Mouse (Mus musculus) brain, adult 2 months (tissue): ENCODE measurements at regions not wholly inside any gene's neighbourhood (a gene's known extent, or its start where the extent isn't known, plus 50 kb on each side); places are given as distances from the start of the nearest gene placed in this dataset.

ENCODE experiments used
- DNase-seq: peaks from one replicate; pipeline ENCODE4 v3.0.0; 2011; ENCODE audit warnings: low read depth, low spot score

DNA sequence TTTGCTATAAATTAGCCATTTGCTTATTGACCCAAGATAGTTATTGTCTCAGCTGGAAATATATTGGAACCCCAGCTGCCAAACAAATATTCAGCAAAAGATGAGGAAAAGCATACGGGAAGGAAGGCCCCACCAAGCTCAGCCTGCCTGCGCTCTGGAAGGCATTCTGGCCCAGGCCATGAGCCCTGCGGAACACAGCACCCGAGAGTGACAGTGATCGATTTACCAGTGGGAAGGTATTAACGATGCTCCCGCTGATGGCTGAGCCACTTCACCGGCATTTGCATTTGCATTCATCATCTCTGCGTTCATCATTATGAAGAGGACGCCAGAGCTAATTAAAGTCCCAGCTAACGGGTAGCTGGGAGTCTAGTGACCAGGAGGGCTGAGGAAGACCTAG, 174.8 kb downstream of the Irx2 start:
- DNase-seq: no peak

DNA sequence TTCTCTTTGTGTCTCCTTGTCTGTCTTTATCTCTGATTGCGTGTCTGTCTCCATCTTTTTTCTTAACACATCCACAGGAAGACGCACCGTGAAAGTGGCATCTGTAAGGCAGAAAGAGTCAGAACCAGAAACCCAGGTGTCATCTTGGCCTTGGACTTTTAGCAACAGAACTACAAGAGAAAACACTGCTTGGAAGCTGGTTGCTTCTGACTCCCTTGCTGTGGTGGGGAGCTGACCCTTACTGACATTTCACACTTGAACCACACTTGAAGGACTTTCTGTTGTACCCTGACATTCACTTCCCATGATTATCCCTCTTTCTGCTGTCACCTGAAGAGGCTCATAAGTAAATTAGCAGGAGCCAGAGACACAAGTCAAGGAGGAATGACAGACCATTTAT, 180.6 kb downstream of the Irx2 start:
- DNase-seq: no peak

DNA sequence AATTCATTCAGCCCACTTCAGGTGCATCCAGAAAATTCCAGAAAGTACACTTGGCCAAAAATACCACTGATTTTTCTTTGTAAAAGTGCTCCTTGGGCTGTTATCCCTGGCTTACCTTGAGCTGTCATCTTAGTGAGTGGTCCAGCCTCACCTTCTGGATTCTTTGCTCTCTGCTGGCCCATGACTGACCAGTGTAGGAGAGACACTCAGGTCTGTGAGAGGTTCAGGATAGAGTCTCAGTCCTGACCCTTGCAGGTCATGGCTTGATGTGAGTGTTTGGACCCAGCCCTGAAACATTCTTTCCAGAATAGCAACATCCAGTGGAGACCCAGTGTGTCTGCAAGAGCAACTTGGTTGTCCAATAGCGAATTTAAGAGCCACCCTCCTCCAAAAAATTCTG, 182.0 kb downstream of the Irx2 start:
- DNase-seq: no peak

DNA sequence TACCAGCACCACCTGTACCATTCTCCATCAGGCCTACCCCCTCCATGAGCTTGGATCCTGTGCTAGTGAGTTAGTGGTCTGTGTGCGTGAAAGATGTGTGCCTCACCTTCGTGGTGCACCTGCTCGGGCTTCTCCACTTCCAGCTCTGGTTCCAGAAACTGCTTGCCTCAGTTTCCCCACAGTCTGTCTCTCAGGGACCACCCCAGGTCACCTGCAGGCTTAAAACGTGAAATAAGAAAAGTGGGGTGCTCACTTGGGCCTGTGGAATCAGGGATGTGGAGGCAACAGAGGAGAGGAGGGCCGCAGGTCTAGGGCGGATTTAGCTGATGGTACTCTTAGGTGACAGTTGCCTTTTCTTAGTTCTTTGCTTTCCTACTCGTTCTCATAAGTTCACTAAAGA, 186.0 kb downstream of the Irx2 start:
- no peak for DNase-seq

DNA sequence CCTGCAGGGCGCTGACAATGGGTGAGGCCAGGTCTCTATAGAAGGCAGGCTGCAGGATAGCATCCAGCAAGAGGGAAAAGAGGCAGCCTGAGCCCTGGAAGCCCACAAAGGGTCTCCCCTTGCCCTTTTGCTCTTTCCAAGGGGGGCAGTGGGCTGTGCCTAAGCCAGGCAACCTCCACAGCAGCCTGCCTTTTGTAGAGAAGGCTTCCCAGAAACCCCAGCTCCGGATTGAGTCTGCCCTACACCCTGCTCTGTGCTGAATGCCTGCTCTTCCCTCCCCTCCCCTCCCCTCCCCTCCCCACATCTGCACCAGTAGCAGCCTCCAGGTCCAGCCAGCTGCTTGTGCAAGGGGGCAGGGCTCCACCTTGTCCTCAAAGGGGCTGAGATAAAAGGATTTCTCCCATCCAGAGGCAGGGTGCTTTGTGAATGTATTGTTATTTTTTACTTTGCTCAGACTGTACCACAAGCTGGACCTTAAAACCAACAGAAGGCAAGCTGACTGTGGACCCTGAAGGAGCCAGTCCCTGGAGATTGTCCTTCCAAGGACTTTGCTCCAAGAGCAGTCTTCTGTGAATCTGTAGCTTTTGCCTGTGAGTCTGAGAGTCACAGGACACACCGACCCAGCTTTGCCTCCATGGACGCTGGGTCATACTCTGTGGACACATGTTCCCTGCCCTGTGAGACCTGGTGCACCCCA, 186.8 kb downstream of the Irx2 start:
- DNase-seq: no peak

DNA sequence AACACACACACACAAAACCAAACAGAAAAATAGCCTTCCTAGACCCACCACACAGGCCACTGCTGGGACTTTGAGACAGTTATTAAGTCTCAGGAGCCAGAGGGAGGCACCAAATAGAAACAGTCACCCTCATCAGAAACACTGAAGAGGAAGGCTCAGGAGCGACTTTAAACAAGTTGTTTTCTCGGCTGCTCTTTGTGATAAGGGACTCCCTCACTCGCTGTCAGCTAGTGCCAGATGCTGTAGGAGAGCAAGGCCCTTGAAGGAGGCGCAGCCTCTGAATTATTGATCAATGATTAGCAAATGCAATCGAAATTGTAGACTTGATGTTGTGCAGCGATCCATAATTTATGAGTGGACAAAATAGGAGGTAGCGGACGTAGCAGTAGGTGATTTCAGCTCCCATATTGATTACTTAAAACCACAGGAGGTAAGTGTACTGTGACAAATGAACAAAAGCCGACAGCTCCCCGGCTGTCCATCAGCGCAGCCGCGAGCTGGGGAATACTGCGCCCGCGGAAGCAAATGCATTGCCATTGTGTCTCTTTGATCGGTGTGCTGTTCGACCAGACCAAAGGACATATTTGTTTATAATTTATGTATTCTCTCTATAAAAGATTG, 187.4 kb downstream of the Irx2 start:
- DNase-seq: no peak

DNA sequence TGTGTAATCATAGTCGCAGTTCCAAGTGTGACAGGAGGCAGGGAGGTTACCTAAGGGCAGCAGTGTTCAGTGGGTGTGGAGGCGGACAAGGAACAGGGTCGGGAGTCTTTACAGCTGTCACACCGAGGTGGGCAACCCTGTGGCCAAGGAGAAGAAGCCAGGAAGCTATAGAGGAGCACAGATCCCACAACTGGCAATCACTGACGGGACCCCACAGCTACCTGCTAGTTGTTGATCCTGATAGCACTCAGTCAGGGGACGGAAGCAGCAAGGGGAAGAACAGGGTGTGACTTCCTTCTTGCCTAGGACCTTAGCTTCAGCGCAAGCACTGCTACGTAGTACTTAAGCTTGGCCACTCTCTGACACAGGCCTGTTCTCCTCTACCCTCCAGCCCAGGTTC, 188.2 kb downstream of the Irx2 start:
- DNase-seq: no peak

DNA sequence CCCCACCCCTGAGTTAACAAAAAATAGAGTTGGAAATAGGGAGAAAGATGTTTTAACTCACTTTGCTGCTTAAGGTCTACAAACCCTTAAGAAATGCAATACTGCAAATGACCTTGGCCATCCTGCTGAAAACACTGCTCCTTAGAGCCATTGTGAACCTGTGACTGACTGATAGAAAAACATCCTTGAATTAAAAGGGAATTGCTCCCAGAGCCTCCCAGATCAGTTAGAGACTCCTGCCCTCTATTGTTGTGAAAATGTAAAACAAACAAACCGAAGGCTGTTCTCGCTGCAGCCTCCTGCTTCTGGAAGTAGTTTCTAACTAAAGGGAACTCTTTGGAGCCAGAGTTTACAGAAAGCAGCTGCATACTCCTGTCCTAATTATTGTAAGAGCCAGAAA, 188.9 kb downstream of the Irx2 start:
- no peak for DNase-seq

DNA sequence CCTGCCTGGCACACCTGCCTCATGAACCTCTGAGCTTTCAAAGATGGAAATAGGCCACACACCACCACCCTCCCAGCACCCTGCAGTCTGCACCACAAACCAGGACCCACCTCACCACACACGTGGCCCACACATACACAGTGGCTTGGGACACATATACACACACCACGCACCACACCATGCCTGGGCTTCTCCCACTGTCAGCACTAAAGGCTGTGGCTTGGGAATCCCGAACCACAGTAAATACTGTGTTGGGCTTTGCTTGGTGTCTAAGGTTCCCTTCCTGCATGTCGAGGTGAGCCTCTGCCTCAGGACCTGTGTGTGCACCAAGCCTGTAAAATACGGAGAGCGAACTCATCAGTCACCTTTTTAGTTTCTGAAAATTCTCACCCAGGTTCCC, 189.3 kb downstream of the Irx2 start:
- DNase-seq: no peak

DNA sequence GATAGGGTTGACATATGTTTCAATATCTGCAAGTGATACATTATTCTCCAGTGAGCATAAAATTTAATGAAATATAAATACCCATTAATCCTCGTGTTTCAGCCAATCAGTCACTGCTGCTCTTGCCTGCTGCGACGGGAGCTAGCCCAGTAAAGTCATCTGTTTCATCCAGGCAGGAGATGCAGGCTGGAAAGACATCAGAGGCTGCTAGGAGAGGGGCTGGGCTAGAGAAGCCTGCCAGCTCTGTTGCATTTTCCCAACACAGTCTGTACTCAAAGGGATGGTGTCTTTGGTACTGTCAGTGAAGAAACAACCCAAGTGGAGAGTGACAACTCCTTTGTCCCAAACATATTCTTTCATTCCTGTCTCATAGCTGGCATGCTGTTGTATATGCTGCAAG, 198.0 kb downstream of the Irx2 start:
- DNase-seq: no peak

DNA sequence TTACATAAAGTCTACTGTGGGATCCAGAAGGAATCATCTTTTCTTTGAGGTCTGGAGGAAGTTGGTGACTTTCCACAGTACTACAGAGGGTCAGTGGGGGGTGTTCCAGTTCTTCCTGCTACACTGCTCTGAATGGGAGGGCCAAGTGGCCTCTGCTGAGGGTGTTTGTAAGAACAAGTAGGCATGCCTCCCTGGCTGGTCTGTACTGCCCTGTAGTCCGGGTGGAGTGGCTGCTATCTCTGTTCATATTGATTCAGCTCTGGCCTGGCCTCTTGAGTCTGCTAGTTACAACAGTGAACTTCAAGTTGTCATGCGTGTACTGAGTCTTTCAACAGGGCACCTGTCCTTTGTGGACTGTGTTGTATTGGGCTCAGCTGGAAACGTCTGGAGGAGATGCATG, 200.7 kb downstream of the Irx2 start:
- DNase-seq: no peak

DNA sequence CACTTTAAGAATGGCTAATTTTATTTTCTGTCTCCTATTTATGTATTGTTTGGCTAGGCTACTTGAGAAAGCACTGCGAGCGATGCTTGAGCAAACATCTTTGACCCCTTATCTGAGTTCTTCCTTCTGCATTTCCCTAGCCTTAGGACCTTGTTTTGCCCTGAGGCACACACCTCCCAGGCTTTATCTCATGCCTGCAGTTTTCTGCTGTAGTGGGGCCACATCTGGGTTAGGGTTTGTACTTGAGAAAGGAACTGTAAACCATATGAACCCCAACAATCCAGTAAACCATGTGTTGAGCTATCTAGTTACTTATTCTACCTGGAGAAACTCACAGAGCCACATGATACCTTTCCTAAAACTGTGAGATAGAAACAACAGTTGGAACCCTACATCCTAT, 204.7 kb downstream of the Irx2 start:
- DNase-seq: no peak

DNA sequence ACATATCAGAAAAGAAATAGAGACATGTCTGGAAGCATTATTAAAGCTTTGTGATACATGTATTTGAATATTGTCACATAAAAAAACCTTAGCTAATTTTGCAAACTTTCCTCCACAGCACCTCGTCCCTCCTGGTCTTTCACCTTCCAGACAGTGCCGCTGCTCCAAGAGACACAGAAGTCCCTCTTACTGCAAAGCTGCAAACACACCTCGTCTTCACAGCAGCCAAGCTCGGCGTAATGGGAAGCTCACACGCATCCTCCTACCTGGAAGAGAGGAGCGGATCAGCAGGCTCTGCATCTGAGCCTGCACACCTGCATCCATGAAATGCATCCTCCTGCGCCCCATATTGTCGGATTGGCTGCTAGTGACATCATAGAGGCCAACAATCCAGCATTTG, 208.4 kb downstream of the Irx2 start:
- no peak for DNase-seq

DNA sequence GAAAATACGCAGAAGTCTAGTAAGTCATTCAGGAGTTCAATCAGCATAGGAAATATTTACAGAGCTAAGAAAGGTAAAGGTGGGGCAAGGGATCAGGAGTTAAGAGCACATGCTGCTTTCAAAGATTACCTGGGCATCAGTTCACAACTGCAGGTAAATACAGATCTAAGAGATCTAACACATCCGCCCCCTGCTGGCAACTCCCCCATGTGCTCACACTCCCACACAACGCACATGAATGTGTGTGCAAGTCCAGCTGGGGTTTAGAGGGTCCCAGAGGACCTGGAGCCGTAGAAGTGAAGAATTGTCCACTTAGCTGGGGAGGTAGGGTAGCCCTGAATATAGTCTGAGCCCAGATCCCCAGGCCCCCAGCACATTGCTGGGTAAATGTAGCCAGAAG, 219.5 kb downstream of the Irx2 start:
- no peak for DNase-seq

DNA sequence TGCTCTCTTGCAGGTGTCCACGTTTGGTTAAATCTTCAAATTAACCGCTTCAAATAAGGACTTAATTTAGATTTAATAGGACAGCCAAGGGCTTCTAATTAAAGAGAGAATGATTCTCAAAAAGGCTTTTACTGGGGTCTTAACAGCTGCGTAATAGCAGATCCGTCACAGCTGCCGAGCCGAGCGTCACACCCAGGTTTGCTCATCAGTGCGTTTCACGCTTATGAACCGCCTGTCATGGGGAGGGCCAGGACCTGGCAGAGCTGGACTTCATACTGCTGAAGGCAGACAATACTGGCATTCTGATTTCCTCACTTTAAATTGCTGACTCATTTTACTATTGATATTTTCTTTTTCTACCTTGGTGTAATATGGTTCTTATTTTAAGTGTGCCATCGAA, 221.2 kb downstream of the Irx2 start:
- no peak for DNase-seq

DNA sequence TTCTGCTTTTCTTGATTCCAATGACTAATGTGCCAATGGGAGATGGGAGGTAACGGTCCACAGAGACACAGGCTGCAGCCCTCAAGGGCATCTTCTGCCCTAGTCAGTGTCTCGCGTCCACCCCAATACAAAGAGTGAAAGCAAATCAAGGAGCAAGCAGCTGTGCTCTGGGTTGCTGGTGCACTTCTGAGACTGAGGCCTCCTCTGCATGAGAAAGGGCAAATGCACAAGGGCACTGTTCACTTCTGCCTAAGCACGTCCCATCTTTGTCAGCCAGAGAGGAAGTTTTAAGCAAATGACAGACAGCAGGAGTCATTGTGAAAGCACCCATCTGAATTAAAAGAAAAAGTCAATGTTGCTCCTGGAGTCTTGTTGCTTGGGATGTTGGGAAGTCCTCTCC, 224.3 kb downstream of the Irx2 start:
- DNase-seq: no peak

DNA sequence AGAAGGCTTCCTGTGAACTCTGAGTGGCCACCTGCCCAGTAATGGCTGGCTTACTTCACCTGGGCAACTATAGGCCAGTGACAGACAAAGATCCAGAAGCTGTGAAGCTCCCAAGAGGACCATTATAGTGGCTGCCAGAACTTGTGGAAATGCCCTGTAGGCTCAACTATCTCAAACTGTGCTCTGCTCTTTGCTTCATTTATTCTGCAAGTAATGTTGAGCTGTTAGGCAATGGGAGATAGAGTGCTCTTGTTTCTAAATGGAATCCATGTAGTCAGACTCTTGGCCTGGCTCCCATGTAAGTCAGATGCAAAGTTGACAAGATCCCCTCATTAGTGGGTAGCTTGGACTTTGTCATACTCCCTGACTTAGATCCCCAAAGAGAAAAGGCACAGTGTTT, 247.3 kb downstream of the Irx2 start:
- no peak for DNase-seq

DNA sequence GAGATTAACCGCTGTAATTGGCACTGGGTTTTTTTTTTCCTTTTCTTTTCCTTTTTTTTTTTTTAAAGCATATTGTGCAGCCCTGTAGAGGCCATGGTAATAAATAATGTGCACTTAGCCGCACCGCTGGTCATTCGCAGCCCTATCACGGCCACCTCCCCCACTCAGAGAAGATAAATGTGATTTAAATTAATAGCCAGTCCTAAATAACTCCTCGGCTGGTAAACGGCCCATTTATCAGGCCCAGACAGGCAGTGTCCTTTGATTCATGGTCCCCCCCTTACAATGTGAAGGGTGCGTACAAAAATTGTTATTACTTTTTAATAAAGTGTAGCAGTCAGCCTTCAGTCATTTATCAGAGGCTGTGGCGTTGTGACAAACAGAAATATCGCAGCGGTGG, 266.4 kb downstream of the Irx2 start:
- DNase-seq: no peak

DNA sequence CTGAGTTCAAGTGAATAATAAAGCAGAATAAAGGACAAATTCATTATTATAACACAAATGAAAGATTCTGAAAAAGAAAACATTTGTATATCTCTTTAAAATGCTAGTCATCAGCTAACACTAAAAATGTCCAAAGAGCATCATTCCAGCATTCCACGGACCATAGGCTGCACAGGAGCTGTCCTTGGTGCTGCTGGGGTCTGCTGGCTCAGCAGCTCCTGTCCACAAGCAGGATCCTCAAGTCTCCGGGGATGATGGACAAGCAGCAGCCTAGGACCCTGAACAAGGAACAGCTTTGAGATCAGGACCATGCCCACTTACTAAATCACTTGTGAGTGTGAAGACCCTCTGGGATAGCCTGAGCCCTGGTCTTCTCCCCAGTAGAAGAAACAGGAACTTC, 274.0 kb downstream of the Irx2 start:
- no peak for DNase-seq

DNA sequence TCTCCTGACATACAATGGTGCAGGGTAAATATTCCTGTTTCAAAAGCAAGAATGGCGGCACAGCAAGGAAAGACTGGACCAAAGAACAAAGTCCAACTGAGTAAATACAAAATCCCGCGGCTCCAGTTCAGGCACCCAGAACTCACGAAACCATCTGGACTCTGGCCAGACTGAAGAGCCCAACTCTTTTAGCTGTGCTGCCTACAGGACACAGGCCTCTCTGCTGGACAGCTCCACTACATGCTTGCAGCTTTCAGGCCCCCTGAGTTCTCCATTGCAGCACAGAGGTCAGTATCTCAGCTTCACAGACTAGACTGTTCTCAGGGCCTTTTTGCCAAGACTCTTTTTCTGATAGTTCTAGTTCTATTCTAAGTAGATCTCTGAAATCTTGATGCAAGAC, 290.3 kb downstream of the Irx2 start:
- no peak for DNase-seq

DNA sequence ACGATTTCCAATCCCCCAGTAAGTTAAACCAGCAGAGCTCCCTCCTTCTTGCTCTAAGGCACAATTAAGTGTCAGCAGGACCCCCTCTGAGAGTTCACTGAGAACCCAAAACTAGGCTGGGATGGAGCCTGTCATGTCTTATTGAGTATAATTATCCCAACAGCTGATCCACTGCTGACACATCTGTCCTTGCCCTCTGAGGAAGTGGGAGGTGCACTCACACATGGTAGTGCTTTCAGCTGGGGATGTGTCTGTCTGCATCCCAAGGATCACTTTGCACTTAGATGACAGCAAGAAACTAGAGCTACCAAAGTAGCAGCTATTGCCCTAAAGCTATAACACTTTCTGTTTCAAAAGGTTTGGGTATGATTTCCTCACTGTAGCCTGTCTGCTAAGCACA, 291.7 kb downstream of the Irx2 start:
- peak; percentile 14 for DNase-seq

DNA sequence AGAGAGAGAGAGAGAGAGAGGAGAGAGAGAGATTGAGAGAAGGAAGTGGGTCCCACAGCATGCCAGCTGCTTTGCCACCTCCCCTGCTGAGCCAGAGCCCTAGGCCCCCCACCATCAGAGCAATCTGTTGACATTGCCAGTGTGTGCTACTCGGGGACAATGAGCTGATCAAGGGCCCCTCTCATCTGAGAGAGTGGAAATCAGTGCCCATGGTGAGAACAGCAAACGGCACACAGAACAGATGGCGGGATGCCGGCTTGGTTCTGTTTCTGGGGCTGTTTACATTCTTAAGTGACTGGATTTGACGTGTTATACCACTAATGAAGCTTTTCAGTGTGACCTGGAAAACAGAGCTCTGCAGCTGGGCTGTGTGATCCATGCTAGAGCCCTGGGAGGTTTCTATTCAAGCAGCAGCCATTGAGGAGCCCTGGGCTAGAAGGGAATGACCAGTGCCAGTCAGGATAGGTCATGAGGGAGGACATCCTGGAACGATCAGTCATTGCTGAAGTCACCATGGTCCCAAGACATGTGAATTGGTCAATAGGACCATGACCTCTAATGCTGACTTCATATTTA, 296.0 kb downstream of the Irx2 start:
- DNase-seq: no peak

DNA sequence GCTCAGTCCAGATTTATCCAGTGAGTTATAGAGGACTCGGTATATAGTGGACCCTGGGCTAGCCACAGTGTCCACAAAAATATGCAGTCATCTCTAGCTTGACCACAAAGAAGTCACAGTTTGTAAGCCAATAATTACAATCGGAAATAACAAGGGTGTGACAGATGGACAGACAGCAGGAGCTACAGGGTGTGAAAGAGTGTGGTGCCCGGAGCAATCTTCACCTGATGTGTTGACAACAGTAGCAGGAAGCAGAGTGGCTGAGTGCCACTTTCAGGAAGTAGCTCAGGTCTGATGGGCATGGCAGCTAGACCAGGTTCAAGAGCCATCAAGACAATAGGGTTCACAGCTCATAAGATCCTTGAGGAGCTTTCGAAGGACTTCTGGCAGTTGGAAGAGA, 308.6 kb downstream of the Irx2 start:
- peak; percentile 12 for DNase-seq
